Mouse (Mus musculus) heart, postnatal 4 days (tissue): Measurements from ENCODE around the gene Kif26a. TPM values are rescaled to one million over a fixed set of nuclear protein-coding genes. Genes with fewer than 3 reads are reported as not detected.

Source experiments
- DNase-seq: peaks from one replicate; pipeline ENCODE4 v3.0.0; 2021
- microRNA-seq, 2 experiments: library from miRNA; unstranded; fragments of <30 nt; microRNA quantifications; one replicate each; pipeline ENCODE4 v1.2.0; 2021 to 2022
- total RNA-seq, 2 experiments: library from RNA; stranded (reverse); gene quantifications; 2 replicates each; pipeline ENCODE4 v1.2.3; 2021

Gene Kif26a
- total RNA-seq, 2 experiments from 2014 or later, result 29.0 to 32.5 TPM

DNA sequence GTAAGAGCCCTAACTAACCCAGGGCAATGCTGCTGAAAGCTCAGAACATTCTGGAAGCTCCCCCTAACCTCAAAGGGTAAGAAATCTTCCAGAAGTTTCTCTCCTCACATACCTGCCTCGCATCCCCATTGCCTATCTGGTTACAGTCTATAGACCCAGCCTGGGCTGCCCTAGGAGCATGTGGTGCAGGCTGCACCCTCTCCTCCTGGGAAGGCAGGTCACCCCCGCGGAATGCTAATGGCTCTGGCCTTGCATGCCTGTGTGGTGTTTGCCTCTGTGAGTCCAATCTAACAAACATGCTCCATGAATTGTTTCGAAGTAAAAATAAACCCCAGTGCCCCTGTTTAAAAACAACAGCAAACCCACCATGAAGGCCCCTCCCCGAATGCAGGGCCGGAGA is 75.3 kb downstream of the Kif26a start:
- no peak for DNase-seq

DNA sequence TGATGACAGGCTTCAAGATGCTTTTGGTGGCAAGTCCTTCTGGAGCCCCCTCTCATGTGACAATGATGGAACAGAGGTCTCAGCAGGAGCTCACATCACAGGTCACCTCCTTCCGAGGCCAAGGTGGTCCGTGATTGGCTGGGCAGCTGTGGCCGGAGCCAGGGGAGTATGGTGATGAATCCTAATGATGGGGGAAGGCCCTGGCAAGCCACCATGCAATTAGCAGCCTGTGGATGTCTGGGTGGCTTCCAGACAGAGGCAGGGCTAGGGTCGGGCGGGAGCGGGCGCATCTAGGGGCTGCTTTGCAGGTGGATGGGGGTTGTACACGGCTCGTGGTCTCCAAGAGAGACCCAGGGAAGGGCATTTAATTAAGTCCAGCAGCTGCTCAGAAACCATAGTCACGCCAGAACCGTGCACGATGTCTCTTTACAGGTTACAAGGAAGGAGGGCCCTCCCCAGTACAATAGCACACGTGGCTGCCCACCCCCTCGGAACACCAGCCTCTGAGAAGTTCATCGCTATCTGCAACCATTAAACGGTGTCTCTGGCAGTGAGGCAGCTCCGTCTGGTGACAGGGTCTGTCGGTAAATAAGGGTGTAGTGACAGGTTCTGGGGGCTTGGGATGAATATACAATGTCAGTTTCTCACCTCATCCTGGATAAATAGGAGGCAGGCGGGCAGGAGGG is 75.9 kb downstream of the Kif26a start:
- no peak for DNase-seq

- no peak for DNase-seq
These were observed 77.8 kb downstream of the Kif26a start for GRCm38 (mm10) chr12:112223721-112224337.

GRCm38 (mm10) chr12:112226238-112226637 is 80.2 kb downstream of the Kif26a start:
- DNase-seq, result no peak

DNA sequence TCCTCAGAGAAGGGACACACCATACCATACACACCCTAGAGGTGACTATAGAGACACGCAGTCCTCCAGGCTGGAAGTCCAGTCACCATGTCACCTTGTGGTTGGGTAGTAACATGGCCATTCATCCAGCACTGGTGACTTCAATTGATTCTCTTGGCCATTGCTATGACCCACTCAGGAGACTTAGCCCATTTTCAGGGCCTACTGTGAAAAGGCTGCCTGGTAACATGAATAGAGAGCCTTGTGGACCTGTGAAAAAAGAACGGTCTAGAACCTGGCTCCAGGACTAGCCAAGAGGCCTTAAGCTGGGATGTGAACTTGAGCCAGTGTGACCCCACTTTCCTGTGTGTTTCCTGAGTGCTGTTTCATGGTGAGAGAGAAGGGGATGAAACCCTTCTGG is 80.6 kb downstream of the Kif26a start:
- no peak for DNase-seq

GRCm38 (mm10) chr12:112229084-112229483 is 83.1 kb downstream of the Kif26a start:
- DNase-seq, result no peak

DNA sequence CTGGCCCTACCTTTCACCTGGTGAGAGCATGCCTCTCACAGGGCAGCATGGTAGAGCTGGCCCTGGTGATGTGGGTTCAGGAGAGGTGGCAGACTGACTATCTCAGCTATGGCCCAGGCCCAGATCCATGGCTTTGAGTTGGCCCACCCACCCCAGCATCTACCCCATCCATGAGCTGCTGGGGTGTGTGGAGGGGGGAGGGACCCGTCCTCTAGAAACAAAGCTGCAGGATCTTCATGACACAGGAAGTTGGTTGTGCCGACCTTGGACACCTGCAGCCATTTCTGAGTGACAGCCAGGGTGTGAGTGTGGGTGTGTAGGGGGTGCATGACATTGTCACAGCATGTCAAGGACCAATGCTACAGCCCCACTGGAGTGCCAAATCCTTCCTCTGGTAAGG is 84.2 kb downstream of the Kif26a start:
- no peak for DNase-seq

Small RNA genes lying within 50 kb of the gene (microRNA-seq; reads per million reads assigned to microRNA genes)
- 84.0 to 115 reads per million in 2 experiments for gene Mir203
- 0 reads per million in 2 experiments for gene Mir3073a
- 0 reads per million in 2 experiments for gene Mir3073b

Other genes starting within 250 kb of the Kif26a start
- gene Ppp1r13b, start 238.1 kb upstream of the Kif26a start, total RNA-seq, result 10 to 100 TPM; 24.8 to 25.7 TPM
- gene Atp5mpl, start 179.2 kb upstream of the Kif26a start, total RNA-seq, result 1,000 to 10,000 TPM; 1,243 to 1,298 TPM
- under 1 TPM; 0.33 to 0.50 TPM for gene Tdrd9, start 174.6 kb upstream of the Kif26a start, total RNA-seq
- gene Rd3l, start 164.9 kb upstream of the Kif26a start, total RNA-seq, result under 1 TPM; 0.29 to 0.90 TPM
- under 1 TPM; 0.20 to 0.26 TPM for gene Aspg, start 39.5 kb upstream of the Kif26a start, total RNA-seq